Mouse (Mus musculus): ENCODE results near the gene Sh3bgrl2.

Sh3bgrl2 gene

GRCm38 (mm10) chr9:83635997-83636396 is 87.9 kb downstream of the Sh3bgrl2 start:
- no peak for DNase-seq

- DNase-seq, result no peak
Measured at GRCm38 (mm10) chr9:83643139-83643538, 95.0 kb downstream of the Sh3bgrl2 start.

GRCm38 (mm10) chr9:83643833-83644232 is 95.7 kb downstream of the Sh3bgrl2 start:
- DNase-seq, result no peak

- no peak for DNase-seq
Measured at GRCm38 (mm10) chr9:83646215-83646614, 98.1 kb downstream of the Sh3bgrl2 start.

GRCm38 (mm10) chr9:83646691-83647090 is 98.6 kb downstream of the Sh3bgrl2 start:
- DNase-seq, result no peak

- DNase-seq, result no peak
Measured at GRCm38 (mm10) chr9:83647919-83648705, 100.0 kb downstream of the Sh3bgrl2 start.

GRCm38 (mm10) chr9:83648733-83649132 is 100.6 kb downstream of the Sh3bgrl2 start:
- no peak for DNase-seq

- DNase-seq, result no peak
Measured at GRCm38 (mm10) chr9:83652015-83652414, 103.9 kb downstream of the Sh3bgrl2 start.

- peak; percentile 7 to 28 for DNase-seq
Measured at GRCm38 (mm10) chr9:83652590-83653172, 104.6 kb downstream of the Sh3bgrl2 start.

GRCm38 (mm10) chr9:83654601-83655000 is 106.5 kb downstream of the Sh3bgrl2 start:
- no peak for DNase-seq

- DNase-seq, result no peak
Measured at GRCm38 (mm10) chr9:83656960-83657651, 109.0 kb downstream of the Sh3bgrl2 start.

- DNase-seq, result no peak
Measured at GRCm38 (mm10) chr9:83657652-83658002, 109.5 kb downstream of the Sh3bgrl2 start.

- DNase-seq, result no peak
Measured at GRCm38 (mm10) chr9:83659081-83659480, 111.0 kb downstream of the Sh3bgrl2 start.

GRCm38 (mm10) chr9:83661811-83662210 is 113.7 kb downstream of the Sh3bgrl2 start:
- DNase-seq, result no peak

GRCm38 (mm10) chr9:83663981-83664897 is 116.1 kb downstream of the Sh3bgrl2 start:
- DNase-seq, result peak; percentile 41 to 53

GRCm38 (mm10) chr9:83664951-83665350 is 116.8 kb downstream of the Sh3bgrl2 start:
- DNase-seq, result no peak

- peak in 1 of 2 experiments; percentile 7 for DNase-seq
Measured at GRCm38 (mm10) chr9:83667031-83667430, 118.9 kb downstream of the Sh3bgrl2 start.

- DNase-seq, result no peak
Measured at GRCm38 (mm10) chr9:83679626-83680025, 131.5 kb downstream of the Sh3bgrl2 start.

GRCm38 (mm10) chr9:83681661-83682655 is 133.8 kb downstream of the Sh3bgrl2 start:
- DNase-seq, result no peak

- DNase-seq, result peak; percentile 63 to 75
Measured at GRCm38 (mm10) chr9:83686511-83687100, 138.5 kb downstream of the Sh3bgrl2 start.

- DNase-seq, result peak; percentile 30 to 50
Measured at GRCm38 (mm10) chr9:83687904-83688303, 139.8 kb downstream of the Sh3bgrl2 start.
